Comparison of ENCODE assay signal across 34 mouse cellular contexts in genomic region chr6:140676094-140676493, GRCm38 (mm10). TPM values are rescaled to one million over a fixed set of nuclear protein-coding genes. Genes with fewer than 3 reads are reported as not detected.
"Had no signal": no experiment of that assay in that cellular context is flagged by ENCODE, and none has a peak within 500 bp of the region (broad histone marks: within the 10 kb centered on the region; RNA-seq: fewer than 3 reads in every experiment).

No protein-coding gene starts in this region.

- H3K27ac ChIP-seq: embryonic facial prominence, embryonic 10.5 days; embryonic facial prominence, embryonic 12.5 days; embryonic facial prominence, embryonic 13.5 days; embryonic facial prominence, embryonic 15.5 days; forebrain, embryonic 10.5 days; forebrain, embryonic 12.5 days; forebrain, embryonic 13.5 days; forebrain, embryonic 15.5 days; gastrocnemius, adult 2 months; heart, adult 2 months had no signal

- H3K36me3 ChIP-seq: embryonic facial prominence, embryonic 10.5 days; embryonic facial prominence, embryonic 12.5 days; embryonic facial prominence, embryonic 13.5 days; embryonic facial prominence, embryonic 15.5 days; forebrain, embryonic 10.5 days; forebrain, embryonic 12.5 days; forebrain, embryonic 15.5 days had no signal

- H3K4me3 ChIP-seq: embryonic facial prominence, embryonic 10.5 days; embryonic facial prominence, embryonic 12.5 days; embryonic facial prominence, embryonic 13.5 days; embryonic facial prominence, embryonic 15.5 days; erythroblast, embryonic 14.5 days; forebrain, embryonic 10.5 days; forebrain, embryonic 12.5 days; forebrain, embryonic 13.5 days; forebrain, embryonic 15.5 days; gastrocnemius, adult 2 months; heart, adult 2 months had no signal

- H3K27me3 ChIP-seq: embryonic facial prominence, embryonic 12.5 days; embryonic facial prominence, embryonic 13.5 days; embryonic facial prominence, embryonic 15.5 days; forebrain, embryonic 12.5 days; forebrain, embryonic 13.5 days; forebrain, embryonic 15.5 days had no signal

- H3K9me3 ChIP-seq: embryonic facial prominence, embryonic 10.5 days; embryonic facial prominence, embryonic 12.5 days; embryonic facial prominence, embryonic 13.5 days; embryonic facial prominence, embryonic 15.5 days; forebrain, embryonic 10.5 days; forebrain, embryonic 12.5 days; forebrain, embryonic 13.5 days; forebrain, embryonic 15.5 days had no signal

- H3K4me2 ChIP-seq: embryonic facial prominence, embryonic 12.5 days; embryonic facial prominence, embryonic 13.5 days; embryonic facial prominence, embryonic 15.5 days; forebrain, embryonic 12.5 days; forebrain, embryonic 13.5 days; forebrain, embryonic 15.5 days had no signal

- DNase-seq: cerebellum, adult 8-10 months; cerebellum, adult 9-10 months; cerebellum, adult 9-11 months; cerebellum, postnatal 10 days; cerebellum, postnatal 14 days; cerebellum, postnatal 25 days; cerebellum, postnatal 36 days; embryo, embryonic 11 days; forebrain, postnatal 0 days; gastrocnemius, adult 2 months; gastrocnemius, postnatal 10 days; gastrocnemius, postnatal 14 days; gastrocnemius, postnatal 25 days; gastrocnemius, postnatal 36 days; heart, adult 11 months; heart, adult 18-20 months; heart, adult 2 months had no signal

- H3K9ac ChIP-seq: embryonic facial prominence, embryonic 12.5 days; embryonic facial prominence, embryonic 13.5 days; embryonic facial prominence, embryonic 15.5 days; forebrain, embryonic 12.5 days; forebrain, embryonic 13.5 days; forebrain, embryonic 15.5 days; forebrain, postnatal 0 days had no signal

- ATAC-seq: forebrain, embryonic 13.5 days; forebrain, embryonic 14.5 days; forebrain, embryonic 15.5 days; forebrain, embryonic 16.5 days; forebrain, postnatal 0 days had no signal

RNA-seq across cellular contexts. Expression of gene Gm11077, which starts 53.0 kb away (rescaled TPM):
- polyA plus RNA-seq: cortical plate, adult 2 months; embryonic facial prominence, embryonic 10.5 days; embryonic facial prominence, embryonic 11.5 days; embryonic facial prominence, embryonic 12.5 days; embryonic facial prominence, embryonic 13.5 days; embryonic facial prominence, embryonic 14.5 days; embryonic facial prominence, embryonic 15.5 days; erythroblast, embryonic 14.5 days; forebrain, embryonic 10.5 days; forebrain, embryonic 11.5 days; forebrain, embryonic 12.5 days; forebrain, embryonic 13.5 days; forebrain, embryonic 14.5 days; forebrain, embryonic 15.5 days; forebrain, embryonic 16.5 days; forebrain, postnatal 0 days; frontal cortex, adult 2 months; gonadal fat pad, adult 2 months; heart, adult 2 months had no signal
